Comparison of ENCODE assay signal across 8 mouse cellular contexts in genomic region chr4:155624338-155625291, GRCm38 (mm10). TPM values are rescaled to one million over a fixed set of nuclear protein-coding genes. Genes with fewer than 3 reads are reported as not detected.
DNase-seq lines count a peak whose midpoint lies in the region; ATAC-seq lines count a peak whose summit lies in the region.

TSS of gene Cdk11b (plus strand) at chr4:155624854.

- intact Hi-C loops in gastrocnemius, postnatal 14 days (cut with DNase I; ENCODE audit: low total_unique reads) = no loop called here
- intact Hi-C loops in left cerebral cortex, postnatal 10 days (cut with DNase I) = no loop called here

- DNase-seq in adrenal gland, adult (ENCODE audit: inconsistent age in 2 of 2, low spot score in 1 of 2) = peak; percentile 97 to 98
- peak; percentile 99 for DNase-seq in embryo, embryonic 10.5 days (ENCODE audit: low spot score)
- peak; percentile 96 for DNase-seq in gastrocnemius, postnatal 14 days
- DNase-seq in left cerebral cortex, postnatal 10 days (ENCODE audit: extremely low spot score in 1 of 2, low spot score in 2 of 2) = peak; percentile 97 to 98
- peak; percentile 96 for DNase-seq in right cerebral cortex, postnatal 25 days
- DNase-seq in urinary bladder, postnatal 4 days (ENCODE audit: low spot score in 2 of 2) = peak; percentile 94 to 95

- peak; percentile 96 for ATAC-seq in inflammation-experienced regulatory T-cells, adult 6 months
- peak; percentile 99 for ATAC-seq in megakaryocyte-erythroid progenitor cell, adult 5-6 weeks (replicated peaks; ENCODE audit: low FRiP score, low TSS enrichment, poor library complexity, severe bottlenecking)

RNA-seq across cellular contexts. Expression of gene Cdk11b, which starts in this region (rescaled TPM):
- 10 to 100 TPM; 25.9 TPM for total RNA-seq in gastrocnemius, postnatal 14 days (2021)
- 100 to 1,000 TPM in 2 of 3 experiments, 10 to 100 TPM in 1; 75.2 to 139 (median 116) TPM for polyA plus RNA-seq in inflammation-experienced regulatory T-cells, adult 6 months (2017; shearing (Covaris generic))
- 10 to 100 TPM; 42.0 to 51.4 TPM for total RNA-seq in left cerebral cortex, postnatal 10 days (2021)
- 60.7 and 74.1 TPM in 2 replicates for total RNA-seq in megakaryocyte-erythroid progenitor cell, adult 5-6 weeks (2014; fragmentation: Nextera tagmentation)
- total RNA-seq in megakaryocyte-erythroid progenitor cell, adult 5-6 weeks (2017) = 44.7 and 67.9 TPM in 2 replicates

Comparison
In these comparisons a context has a peak if more than half of its experiments do, and no peak if none do; other contexts are left out.
1. Peak in every context shown above with its lines: DNase-seq and ATAC-seq.